Mouse (Mus musculus): ENCODE measurements around the gene C1ql3. TPM values are rescaled to one million over a fixed set of nuclear protein-coding genes. Genes with fewer than 3 reads are reported as not detected.

Gene C1ql3
- polyA plus RNA-seq, 1 experiment = not detected

DNA sequence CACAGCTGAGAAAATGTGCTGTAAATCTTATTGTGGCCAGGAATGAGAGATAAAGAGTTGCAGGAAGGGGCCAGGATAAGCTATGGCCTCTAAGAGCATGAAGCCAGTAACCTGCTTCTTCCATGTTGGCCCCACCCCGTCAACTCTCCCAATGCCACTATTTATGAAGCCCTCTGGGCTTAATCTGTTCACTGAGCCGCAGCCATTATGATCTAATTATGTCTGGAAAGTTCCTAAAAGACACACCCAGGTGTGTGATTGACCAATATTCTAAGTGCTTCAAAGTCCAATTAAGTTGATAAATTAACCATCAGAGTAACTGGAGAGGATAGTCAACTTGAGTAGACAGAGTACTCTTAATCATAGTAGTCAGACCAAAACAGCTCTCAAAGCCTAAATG lies 37.9 kb downstream of the C1ql3 start:
- no peaks in the 10 kb centered on the region for H3K9me3 ChIP-seq (ENCODE audit: control insufficient read depth, low read length)
- H3K36me3 ChIP-seq (ENCODE audit: control insufficient read depth) = no peaks in the 10 kb centered on the region; the same call in 1 of the 2 replicates
- no peaks in the 10 kb centered on the region for H3K27me3 ChIP-seq (ENCODE audit: control insufficient read depth)
- no peak overlapping the region for H3K4me3 ChIP-seq (replicated peaks)
- TF ChIP-seq GATA1 (IDR thresholded peaks at IDR 0.05; ENCODE audit: low read length) = no peak
- no peak for TF ChIP-seq TAL1 (IDR thresholded peaks at IDR 0.05; ENCODE audit: low read length)
- H3K4me1 ChIP-seq (ENCODE audit: control insufficient read depth) = no peaks in the 10 kb centered on the region

DNA sequence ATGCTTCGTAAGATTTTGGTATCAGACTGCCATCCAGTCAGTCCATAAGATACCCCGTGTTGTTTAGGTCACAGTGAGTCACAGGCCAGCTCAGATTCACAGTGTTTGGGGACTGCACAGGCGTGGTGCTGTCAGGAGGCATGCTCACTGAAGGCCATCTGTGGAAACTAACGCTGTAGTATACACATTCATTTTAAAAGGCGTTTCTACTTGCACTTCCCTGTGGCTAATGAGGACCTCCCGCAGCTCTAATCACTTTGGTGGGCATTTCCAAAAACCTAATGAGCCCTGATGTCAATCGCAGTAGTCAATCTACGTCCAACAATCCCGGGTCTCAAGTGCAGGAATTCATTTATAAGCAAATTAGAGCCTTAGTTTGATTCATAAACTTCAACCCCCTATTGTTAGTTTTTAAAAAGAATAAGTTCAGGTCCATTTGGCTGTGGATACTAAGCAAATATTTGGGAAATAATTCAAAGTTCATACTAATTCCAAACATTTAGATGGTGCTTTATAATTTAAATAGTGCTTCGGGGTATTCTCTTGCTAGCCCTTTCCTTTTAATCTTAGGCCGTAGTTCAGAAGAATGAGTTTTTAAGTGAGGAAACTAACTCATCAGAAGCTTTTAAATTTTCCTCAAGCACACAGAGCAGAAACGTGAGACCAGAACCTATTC lies 41.4 kb downstream of the C1ql3 start:
- Histone ChIP-seq H3K9me3 (ENCODE audit: control insufficient read depth, low read length) (no peaks in the 10 kb centered on the region), H3K27me3 (ENCODE audit: control insufficient read depth) (no peaks in the 10 kb centered on the region), H3K4me3 (replicated peaks) (no peak overlapping the region), H3K36me3 (ENCODE audit: control insufficient read depth) (no peaks in the 10 kb centered on the region), H3K4me1 (ENCODE audit: control insufficient read depth) (no peaks in the 10 kb centered on the region)
- TF ChIP-seq TAL1 (IDR thresholded peaks at IDR 0.05; ENCODE audit: low read length) (no peak), GATA1 (IDR thresholded peaks at IDR 0.05; ENCODE audit: low read length) (no peak)

DNA sequence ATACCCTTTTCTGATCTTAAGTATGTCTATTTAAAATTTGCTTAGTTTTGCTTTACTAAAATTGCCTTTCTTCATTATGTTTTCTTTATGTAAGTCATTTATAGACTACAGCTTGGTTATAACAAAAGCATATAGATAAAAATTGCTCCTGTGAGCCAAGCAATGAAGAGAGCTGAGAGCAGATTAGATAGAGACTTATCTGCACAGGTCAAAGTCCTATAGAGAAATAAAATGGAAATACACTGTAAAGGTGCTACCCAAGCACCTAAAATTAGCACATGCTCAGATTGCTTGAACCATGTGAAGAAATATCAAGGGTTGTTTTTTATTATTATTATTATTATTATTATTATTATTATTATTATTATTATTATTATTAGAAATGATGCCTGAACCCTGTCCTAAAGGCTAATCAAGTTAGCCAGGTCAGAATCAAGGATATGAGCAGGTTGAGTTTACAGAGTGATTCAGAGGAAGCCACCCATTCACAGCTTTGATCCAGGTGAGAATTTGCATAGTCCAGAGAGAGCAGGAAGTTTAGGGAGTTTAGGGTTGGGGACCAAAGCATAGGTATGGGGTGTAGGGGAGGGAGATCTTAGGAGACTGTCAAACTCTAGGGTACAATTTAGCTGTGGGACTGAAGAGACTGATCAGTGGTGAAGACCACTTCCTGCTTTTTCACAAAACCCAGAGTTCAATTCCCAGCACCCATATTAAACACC lies 54.7 kb downstream of the C1ql3 start:
- TF ChIP-seq GATA1 (IDR thresholded peaks at IDR 0.05; ENCODE audit: low read length) (no peak), TAL1 (IDR thresholded peaks at IDR 0.05; ENCODE audit: low read length) (no peak)
- Histone ChIP-seq H3K9me3 (ENCODE audit: control insufficient read depth, low read length) (no peaks in the 10 kb centered on the region; the same call in 1 of the 2 replicates), H3K4me3 (replicated peaks) (no peak overlapping the region), H3K36me3 (ENCODE audit: control insufficient read depth) (no peaks in the 10 kb centered on the region), H3K4me1 (ENCODE audit: control insufficient read depth) (no peaks in the 10 kb centered on the region), H3K27me3 (ENCODE audit: control insufficient read depth) (no peaks in the 10 kb centered on the region)

Other genes with a start within 250 kb of the C1ql3 start
- gene Pter, start 87.8 kb downstream of the C1ql3 start, polyA plus RNA-seq (2012) = 0.05 and 0.07 TPM in 2 replicates